Mouse (Mus musculus) embryo, embryonic 10 days (tissue): ENCODE measurements around the gene Itpk1.
A peak's percentile ranks its signal among the peaks of the same experiment; 100 is the strongest.
"Not testable (repeated sequence)": the region's sequence is repeated elsewhere in the genome, so short reads cannot be mapped to it uniquely, and the experiment has no call there.

Experiments
- DNase-seq: peaks from one replicate; pipeline ENCODE4 v3.0.0-alpha.2; 2015; ENCODE audit warnings: low spot score

The Itpk1 gene

DNA sequence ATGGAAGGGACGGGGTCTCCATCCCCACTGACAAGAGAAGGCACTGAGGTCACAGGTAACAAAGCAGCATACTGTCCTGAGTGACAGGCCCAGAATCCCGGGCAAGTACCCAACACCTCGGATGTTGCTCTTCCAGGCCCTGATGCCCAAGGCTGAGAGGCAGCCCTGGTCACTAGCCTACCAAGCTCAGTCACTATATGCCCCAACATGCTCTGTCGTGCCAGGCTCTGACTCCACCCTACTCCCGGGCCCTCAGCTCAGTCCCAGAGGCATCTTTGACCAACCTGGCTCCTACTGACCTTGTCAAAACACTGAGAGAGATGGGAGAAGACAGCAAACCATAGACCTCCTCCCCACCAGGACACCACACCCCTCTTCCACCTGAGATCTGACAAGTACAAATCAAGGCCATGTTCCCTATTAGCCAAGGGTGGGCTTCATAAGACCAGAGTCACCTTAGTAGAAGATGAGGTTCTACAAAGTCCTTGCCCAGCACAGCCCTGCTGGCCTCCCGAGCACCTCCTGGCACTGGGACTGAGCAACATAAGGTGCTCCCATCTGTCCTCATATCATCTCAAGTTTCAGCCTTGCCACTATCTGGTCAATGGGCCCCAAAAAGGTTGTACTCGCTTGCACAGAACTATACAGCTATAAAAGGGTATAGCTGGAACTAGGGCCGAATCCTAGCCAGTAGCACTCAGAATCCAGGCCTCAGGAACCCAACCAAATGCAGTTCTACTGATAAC, 43.7 kb downstream of the Itpk1 start:
- no peak for DNase-seq

DNA sequence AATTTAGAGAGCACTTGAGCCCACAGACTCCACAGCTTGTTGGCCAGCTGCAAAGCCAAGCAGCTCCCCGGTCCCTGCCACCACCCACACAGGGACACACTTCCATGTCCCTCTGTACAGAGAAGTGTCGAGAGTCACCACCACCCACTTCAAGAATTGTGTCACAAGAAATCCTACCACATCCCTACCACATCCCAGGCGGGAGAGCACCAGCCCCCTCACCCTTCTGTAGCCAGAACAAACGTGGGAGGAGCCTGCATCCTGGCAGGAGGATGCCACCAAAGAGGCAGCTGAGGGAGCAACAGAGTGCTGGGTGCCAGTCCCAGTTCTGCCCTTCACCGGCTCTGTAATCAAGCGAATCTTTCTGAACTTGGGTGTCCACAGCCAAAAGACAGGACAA, 51.7 kb downstream of the Itpk1 start:
- DNase-seq, result no peak

DNA sequence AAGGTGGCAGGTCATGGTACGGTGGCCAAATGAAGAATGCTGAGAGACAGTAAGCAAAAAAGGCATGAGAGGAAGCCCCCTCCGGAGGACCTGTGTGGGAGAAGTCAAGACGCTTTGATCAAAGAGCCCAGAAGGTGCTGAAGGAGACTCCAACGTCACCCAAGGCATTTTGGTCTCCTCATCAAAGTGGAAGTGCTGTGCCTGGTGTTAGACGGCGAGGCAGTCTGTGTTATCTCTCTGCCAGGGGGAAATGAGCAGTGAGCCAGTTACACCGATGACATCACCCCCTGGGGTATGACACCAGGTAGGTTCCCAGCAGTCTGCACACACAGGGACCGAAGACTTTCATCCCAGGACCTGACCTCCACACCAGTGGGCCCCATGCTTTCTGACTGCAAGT, 52.3 kb downstream of the Itpk1 start:
- no peak for DNase-seq

DNA sequence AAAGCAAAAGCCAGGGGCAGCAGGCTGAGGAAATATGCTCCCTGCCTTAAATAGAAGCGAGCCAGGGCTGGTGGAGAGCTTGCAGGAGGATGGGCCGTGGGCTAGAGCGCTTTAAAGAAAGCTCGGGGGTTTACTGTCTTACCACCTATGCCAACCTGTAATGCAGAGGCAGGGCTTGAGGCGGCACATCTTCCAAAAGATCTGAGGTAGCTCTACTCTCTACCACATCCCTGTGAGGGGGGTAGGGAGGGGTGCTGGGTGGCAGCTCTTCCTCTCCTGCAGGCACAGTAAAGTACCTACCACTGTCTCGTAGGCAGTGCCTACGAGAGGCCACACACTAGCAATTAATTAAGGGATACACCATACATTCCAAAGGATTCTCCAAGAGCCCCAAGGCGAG, 52.9 kb downstream of the Itpk1 start:
- no peak for DNase-seq

DNA sequence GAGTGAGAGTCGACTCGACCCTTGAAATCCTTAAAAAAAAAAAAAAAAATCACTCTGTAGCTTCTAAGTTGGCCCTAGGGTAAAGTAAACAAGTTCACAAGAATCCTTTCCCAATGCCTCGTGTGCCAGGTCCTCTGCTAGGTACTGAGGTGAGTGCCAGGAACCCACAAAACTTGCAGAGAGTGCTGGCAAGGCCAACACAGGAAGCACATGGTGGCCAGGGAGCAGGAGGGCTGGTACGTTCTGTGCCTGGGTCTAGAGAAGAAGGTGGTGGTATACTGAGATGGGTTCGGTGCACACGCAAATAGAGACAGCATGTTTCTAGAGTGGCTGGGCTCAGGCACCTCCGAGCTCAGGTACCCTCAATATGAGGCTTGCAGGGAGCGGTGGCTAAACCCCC, 53.3 kb downstream of the Itpk1 start:
- DNase-seq, result no peak

DNA sequence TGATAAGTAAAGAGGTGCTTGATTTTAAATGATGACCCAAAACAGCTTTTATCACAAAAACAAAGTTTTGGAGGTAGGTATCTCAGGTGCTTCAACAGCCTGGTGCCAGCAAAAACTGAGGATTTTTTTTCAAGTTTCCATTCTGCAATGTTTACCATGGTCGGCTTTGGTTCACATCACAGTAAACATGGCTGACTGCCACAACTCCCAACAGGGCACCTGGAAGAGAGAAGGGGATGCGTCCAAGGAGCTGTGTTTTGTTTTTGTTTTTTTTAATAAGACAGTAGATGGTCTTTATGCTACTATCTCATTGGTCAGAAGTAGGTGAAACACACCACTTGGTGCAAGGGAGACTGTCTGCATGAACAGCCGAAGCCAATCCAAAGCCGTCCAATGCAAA, 54.1 kb downstream of the Itpk1 start:
- DNase-seq, result no peak

DNA sequence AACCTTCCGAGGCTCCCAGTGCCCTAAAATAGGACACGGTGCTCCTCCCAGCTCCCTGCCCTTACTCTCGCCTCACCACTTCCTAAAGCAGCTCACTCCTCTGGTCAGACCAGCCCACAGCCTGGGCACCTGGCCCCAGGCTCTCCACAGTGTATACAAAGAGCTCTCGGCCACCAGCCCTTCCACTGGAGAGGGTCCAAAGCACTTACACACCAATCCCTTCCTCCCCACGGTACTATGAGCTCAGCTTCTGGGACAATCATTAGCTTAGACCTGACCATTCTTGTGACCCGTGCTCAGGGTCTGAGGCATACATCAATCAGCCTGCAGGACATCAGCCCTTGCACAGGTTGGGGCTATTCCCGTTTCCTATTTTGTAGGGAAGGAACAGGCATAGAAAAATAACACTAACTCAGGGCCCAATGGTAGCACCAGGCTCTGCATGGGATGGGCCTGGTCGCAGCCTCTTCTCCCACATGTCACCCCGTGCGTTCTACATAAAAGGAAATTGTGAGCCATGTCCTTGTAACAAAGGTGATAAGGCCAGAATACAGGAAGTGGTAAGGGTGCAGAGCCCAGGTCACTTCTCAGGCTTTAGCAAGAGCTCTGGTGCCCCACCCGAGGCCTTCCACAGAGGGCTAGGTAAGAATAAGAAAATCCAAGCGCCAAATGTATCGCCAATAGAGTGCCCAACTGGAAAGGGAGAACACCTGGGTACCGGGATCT, 56.7 kb downstream of the Itpk1 start:
- DNase-seq, result no peak

DNA sequence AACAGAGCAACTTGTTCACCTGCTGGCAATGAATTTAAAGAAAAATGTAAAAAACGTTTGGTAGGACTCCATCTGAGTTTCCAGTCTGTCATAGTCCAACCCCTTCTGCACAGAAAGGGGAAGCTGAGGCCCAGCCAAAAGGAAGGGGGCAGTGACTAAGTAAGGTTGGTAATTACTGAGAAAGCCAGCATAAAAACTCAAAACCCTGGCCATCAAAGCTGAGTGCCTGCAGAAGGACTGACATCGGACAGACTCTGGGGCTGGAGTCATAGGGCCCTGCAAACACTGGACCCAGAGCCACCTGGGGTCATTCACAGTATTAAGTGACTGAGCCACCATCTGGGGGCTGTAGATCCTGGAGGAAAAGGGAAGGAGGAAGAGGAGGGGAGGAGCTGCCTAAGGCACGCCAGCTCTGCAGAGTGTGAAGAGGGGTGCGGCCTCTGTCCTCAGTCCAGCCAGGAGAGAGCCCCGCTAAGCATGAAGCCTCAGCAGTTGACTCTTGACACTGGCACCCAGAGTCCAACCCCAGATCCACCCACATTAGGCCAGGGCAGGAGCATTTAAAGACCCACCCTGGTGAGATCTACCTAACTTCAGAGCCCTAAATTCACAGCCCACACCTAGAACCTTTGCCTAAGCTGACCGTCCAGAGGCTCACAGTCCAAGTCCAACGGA, 58.0 kb downstream of the Itpk1 start:
- DNase-seq, result no peak

DNA sequence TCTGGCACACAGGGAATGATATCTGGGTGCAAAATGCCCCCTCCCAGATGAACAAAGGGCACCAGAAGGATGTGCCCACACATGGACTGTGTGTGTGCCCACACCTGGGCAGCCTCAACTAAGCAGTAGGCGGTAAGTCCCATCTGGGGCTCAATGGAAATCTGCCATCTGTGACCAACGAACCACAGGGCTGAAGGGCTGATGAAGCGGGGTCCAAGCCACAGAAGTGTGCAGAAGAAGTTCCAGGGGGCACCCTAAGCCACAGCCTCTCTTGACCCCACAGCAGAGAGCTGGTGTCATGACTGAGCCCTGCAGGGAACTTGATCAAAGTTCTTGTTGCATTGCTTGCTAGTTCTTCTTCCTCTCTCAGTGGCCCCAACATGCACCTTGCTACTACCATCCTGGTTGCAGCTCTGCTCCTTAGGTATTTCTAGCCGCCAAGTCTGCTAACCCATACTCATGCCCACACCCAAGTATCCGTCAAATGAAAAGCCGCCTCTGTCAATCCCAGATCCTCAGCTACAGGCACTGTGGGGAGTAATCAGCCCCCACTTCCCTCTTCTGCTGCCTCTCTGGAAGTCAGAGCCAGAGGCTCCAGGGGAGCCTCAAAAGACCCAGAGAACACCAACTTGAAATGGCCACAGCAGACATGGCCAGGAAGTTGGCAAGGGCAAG, 58.7 kb downstream of the Itpk1 start:
- no peak for DNase-seq

DNA sequence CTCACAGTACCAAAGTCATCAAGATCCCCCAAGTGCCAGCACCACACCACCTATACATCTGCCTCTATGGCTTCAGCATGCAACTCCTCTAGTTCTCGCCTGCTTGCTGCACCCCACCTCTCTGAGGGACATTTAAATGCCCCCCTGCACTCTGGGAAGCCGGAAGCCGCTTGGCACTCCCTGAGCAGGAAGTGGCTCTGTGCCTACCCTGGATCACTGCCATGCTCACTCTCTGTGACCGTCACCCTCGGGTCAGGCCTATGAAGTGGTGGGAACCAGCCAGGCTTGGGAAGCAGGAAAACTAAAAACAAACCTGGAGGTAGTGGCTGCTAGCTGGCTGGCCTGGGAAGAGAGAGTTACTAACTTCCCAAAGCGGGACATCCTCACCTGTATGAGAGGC, 61.4 kb downstream of the Itpk1 start:
- no peak for DNase-seq

DNA sequence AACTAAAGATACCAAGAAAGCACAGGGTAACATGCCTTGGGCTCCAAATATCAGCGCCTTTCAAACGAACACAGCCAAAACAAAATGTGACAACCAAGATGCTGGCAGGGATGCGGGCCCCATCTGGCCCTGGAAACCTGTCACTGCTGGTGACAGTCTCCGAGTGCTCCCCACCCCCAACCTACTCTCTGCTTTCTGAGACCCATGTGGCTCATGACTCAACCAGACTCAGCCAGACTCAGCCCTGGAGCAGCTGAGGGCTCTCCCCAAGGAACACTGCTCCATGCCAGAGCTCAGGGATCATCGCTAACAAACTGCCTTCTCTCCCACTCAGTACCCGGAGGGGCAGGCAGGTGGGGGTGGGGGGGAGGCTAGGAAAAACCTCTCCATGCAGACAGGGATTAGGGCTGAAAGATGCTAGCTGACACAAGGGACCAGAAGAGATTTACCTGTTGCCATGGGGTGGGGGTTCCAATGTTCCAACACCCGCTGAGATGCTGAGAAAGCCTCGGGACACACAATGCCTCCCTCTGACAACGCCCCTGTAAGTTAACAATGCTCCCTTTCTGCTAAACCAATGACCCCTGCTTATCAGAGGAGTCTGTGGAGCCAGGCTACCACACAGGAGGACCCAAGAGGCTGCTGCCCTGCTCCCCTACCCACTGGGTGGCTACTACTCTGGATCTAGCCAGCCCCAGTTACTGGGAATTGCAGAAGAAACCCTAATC, 64.1 kb downstream of the Itpk1 start:
- DNase-seq, result no peak

DNA sequence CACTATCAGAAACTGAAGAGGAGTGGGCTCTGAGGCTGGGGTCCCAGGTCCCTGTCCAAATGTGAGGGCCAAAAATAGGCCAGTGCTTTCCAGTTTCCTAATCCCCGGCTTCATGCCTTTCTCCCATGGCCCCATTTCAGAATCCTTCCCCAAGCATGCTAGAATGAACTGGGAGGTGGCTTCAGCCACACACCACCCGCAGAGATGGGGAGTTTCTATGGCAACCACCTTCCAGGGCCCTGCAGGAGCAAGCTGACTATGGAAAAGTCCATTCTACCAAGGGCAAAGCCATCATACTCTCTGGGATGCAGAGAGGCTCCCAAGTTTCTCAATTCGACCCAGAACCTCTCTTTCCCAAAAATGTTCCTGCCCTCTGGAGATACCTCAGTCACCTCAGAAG, 65.9 kb downstream of the Itpk1 start:
- DNase-seq, result no peak

DNA sequence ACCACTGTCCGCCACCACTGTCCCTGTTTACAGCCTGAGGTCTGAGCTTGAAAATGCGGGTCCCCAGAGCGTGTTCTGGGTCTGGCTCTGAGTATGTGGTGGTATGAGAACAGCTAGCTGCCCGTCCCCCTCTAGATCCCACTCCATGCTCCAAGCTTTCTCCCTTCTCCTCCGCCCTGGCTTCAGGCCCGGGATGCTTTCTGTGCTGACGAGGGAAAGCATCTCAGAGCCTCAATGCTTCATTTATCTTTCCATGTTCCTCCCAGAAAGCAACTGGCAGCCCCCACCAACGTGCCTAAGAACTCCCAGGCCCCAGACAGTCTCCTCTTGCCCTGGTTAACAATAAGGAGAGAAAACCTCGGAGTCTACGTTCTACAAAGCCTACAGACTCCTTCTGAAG, 67.5 kb downstream of the Itpk1 start:
- no peak for DNase-seq

DNA sequence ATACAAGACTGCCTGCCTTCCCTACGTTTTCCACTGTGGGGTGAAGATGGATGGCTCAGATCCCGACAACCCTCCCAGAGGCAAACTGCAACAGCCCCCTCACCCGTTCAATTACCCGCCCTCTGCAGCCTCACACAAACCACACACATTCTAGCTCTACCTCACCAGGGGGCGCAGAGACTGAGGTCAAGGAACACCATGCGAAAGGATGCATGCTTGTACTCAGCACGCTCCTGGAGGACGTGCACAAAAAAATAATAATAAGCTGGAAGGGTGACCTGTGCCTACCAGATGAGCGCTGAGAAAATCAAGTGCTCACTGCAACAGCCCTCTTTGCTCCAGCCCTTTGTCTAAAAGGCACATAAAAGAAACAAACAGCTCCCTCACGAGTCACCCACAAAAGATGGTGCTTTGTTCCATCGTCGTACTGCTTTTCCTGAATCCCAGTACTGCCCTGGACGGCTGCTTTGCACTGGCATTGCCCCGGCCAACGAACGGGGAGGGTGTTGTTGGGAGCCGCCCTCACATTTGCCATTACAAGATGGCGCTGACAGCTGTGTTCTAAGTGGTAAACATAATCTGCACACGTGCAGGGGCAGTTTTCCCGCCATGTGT, 70.2 kb downstream of the Itpk1 start:
- no peak for DNase-seq

DNA sequence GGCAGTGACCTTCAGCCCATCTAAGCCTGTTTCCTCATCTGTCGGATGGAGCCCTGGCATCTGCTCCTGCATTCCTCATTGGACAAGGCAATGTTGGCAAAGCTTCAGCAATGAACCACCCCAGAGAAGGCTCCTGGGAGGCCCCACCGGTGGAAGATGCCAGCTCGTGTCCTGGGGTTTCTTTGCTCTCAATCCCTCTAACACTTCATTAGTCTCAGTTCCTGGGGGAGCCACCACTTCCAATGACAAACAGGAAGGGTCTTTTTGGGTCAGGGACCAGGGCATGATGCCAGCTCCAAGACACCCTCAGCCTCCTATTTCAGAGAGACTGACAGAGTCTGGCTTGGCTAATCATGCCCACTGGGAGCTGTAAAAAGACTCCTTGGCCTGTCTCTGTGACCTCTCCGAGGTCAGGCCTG, 71.6 kb downstream of the Itpk1 start:
- DNase-seq, result no peak

DNA sequence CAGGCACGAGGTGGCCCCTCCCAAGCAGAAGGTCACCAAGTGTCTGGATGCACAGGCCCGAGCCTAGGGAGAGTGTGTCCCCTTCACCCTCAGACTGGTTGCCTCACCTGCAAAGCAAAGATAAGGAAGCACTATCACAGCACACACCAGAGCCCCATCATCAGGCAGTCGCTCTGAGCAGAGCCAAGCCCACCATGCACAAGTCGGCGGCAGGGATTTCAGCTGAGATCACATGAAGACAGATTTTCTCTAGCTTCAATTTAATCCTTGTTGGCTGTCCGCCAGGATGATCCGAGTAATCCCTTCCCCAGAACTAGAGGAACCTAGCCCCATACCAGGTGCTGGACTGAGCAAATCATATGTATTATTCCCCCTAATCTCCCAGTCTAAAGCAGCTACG, 73.0 kb downstream of the Itpk1 start:
- no peak for DNase-seq

DNA sequence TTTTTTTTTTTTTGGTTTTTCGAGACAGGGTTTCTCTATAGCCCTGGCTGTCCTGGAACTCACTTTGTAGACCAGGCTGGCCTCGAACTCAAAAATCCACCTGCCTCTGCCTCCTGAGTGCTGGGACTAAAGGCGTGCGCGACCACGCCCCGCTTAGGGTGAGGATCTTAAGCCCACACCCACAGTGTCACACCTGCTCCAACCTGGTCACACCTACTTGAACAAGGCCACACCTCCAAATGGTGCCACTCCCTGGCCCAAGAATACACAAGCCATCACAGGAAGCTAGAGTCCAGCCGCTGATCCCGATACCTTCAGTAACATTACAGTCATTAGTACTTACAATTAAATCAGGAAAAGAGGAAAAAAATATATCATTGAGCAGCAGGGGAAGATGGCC, 74.3 kb downstream of the Itpk1 start:
- not testable (repeated sequence) for DNase-seq

DNA sequence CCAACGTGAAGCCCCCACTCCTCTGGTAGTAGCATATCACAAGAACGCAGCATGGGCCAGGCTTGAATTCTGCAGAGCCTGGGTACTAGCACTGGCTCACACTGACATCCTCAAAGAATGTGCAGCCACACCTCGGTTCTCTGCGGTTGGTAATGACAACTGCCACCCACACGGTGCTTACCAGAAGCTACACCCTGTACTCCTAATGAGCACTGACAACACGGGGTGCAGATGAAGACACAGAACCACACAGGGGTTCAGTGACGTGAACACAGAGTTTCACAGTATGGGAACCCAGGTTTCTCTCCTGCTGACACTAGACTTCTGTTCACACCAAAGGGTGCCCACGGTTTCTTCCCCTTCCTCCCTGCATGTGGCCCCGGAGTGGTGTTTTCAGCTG, 76.5 kb downstream of the Itpk1 start:
- DNase-seq, result no peak

DNA sequence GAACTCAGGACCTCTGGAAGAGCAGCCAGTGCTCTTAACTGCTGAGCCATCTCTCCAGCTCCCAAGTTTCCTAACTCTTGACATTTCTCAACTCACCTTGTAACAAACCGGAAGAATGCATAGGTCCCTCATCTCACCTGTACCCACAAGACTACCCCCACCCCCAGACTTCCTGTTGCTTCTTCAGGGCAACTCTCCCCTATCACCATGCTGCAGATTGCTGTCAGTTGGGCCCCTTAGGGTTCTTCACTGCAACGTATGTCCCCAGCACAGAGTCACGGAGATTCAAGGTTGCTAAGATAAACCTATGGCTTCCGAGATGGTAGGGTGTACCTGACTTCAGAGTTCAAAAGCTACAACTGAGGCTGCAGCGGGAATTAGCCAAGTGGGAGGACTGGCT, 77.2 kb downstream of the Itpk1 start:
- DNase-seq, result no peak

DNA sequence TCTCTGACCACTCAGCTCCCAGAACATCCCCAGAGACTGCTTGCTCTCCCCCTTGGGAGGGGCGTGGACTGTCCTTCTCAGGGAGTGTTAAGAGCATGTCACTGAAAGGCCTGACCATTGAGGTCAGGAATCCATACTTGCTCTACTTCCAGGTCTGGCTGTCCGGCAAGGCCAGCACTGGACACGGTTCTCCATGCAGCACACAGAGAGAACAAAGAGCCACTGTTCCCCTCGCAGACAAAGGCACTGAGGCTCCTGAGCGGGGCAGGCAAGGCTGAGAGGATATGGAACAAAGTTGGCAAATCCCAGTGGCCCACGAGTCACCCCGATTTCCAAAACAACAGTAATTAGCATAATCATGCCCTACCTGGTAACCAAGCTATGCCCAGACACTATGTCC, 77.9 kb downstream of the Itpk1 start:
- DNase-seq, result peak; percentile 29

DNA sequence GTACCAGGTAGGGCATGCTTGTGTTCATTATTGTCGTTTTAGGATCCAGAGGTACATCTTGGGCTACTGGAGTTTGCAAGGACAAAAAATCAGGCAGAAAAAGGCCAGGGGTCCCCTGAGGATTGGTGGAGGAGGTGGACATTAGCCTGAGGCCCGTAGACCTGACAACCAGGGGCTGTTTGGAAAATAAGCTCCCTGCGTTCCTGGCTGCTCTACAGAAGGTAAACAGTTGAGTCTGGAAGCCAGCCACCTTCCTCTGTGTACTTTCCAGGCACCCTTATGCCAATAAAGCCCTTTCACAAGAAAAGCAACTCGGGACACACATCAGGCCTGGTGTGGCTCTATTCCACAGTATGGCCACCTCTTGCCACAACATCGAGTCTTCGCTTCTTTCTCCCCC, 79.0 kb downstream of the Itpk1 start:
- no peak for DNase-seq

DNA sequence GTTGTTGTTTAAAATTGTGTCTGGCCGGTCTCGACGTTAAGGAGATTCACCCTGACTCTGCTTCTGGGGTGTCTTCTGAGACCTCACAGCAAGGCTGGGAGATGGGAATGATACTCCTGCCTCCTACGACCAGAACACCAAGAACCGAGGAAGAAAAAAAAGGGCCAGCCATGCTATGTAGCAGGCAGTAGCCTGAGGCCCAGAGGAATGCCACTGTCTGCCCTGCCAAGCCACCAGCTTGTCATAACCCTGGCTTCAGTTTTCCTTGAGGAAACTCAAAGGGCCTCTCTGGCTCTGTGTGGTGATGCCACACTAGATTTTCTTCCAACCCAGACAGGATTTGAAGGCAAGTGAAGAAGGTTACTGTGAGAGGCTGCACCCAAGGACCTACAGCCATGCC, 79.6 kb downstream of the Itpk1 start:
- DNase-seq, result no peak
